Mouse (Mus musculus): ENCODE measurements around the gene Gna13.

Gene Gna13

DNA sequence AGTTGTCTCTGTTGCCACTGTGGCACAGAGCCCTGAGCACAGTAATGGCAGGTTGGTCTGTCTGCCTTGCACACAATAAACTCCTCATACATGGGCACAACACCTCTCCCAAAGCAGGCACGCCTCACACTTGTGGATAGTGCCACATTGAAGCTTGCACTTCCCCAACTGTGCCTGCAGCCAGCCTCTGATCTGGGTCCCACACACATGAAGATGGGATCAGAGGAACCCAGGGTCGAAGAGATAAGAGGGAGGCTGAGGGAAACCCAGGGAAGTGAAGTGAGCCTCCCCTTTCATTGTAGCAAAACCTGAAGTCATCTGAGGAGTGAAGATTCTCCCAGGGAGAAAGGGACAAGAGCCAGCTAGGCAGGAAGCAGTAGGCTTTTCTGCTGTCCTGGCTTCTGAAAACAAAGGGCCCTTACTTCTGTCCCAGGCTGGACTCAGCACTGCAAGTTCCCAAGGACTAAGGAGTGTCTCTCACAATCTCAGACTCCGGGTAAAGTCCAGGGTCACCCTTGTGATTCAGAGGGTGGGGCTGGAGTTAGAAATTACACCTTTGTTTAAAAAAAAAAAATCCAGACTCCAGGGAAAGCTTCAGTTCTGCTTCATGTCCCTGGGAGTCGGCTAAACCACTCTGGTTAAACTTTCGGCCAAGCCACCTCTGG is 12.8 kb upstream of the Gna13 start:
- DNase-seq (ENCODE audit: low read depth, low spot score): no peak

DNA sequence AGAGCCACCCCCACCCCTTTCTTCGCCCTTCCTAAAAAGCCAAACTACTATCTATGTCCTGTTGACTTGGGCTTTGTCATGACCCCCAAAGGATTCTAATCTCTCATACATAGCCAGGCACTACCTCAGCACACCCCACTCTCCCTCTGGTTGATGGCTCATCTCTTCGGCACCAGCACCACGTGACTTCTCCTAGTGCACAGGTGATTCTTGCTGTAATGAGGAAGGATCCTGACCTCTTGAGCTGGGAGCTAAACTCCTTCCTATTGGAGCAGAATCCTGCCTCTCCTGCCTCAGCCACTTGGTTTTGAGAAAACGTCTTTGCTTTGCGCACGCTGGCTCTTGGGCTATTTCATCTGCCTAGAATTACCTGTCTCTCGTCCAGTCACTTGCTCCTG is 12.3 kb upstream of the Gna13 start:
- DNase-seq (ENCODE audit: low read depth, low spot score): no peak

- no peak for DNase-seq (ENCODE audit: low read depth, low spot score)
Observed at GRCm38 (mm10) chr11:109351489-109351888, 11.1 kb upstream of the Gna13 start.

DNA sequence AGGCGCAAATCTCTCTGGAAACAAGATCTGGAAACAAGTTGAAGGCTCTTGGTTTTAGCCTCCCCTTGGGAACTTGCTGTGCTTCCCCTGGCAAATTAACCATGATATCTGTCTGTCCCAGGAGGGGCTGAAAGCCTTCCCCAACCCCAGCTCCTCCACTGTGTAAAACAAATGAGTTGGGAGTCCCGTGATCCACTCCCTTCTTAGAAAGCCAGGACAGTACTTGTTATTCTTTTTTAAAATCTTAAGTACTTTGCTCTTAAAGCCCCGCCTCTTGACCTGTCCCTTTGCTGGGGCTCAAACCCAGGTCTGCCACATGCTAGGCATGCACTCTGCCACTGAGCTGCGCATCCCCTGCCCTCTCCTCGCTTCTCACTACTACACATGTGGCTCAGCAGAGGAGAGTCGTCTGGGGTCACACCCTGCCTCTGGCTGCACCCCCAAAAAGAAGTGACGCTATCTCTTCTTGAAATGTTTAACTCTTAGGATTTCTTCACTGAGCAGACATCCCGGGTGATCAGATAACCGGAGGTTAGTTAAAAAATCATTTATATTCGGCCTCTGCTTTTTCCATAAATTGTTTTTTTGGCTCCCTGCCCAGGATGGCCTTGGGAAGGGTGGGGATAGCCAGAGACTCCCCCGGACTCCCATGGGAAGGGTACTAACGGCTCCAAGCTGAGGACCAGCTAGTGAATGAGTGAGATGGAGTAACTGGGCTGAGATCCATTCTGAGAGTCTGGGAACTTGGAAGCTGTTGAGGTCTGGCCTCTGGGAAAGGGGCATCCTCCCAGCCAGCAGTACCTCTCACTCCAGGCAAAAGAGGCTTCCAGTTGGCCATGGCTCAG is 9.0 kb upstream of the Gna13 start:
- DNase-seq (ENCODE audit: low read depth, low spot score): no peak

DNA sequence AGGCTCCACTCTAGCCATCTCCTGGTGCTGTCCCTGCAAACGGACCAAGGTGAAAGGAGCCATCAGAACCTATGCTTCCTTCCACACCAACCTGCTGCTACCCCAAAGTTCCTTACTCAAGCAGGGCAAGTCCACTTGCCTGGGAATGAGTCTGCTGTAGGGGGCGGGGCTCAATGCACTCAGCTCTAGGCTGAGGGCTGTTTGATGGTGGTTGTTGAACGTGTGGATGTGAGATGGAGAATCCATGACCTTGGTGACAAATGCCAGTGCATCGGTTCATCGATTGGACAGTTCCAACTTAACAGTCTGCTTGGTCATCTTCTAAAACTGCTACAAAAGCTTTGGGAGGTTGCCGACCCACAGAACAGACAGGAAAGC is 8.4 kb upstream of the Gna13 start:
- DNase-seq (ENCODE audit: low read depth, low spot score): no peak

DNA sequence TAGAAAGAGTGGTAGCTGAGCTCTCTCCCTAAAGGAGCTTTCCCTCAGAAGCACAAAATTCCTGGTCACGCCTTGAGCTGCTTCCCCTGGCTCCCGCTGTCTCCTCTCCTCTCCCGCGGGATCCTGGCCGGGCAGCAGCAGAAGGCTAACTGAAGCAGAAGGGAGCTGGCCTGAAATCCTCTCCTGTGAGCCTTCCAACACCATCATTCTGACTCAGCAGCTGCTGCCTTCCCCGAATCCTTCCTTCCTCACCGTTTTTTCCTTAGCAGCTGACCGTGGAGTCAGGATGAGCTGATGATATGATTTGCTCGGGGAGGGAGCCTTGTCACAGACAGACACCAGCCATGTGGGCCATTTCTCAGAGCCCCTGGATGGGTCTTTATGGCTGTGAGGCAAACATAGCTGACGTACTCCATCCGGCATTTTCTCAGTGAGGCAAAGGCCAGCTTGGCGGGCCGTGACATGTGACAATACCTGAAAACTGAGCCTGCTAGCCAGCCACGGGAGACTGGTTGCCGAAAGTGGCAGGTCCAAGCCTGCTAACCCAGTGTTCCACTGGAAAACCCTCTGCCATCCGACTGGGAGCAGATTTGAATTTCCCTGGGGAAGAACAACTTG is 6.8 kb upstream of the Gna13 start:
- no peak for DNase-seq (ENCODE audit: low read depth, low spot score)

DNA sequence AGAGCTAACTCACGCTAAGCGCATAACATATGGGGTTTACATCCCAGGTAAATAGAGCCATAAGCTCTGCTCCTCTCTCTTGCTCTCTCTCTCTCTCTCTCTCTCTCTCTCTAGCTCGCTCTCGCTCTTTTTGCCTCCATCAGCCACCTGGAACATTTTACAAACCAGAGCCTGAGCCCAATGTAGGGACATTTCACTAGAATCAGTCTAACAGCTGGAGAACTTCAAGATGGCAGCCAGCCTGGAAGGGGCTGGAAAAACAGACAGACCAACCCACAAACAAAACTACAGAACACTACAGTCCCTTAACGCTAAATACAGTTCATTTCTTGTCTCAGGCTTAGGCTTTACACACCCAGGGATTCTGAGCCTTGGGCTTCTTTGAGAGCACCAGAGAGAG is 5.5 kb upstream of the Gna13 start:
- no peak for DNase-seq (ENCODE audit: low read depth, low spot score)

DNA sequence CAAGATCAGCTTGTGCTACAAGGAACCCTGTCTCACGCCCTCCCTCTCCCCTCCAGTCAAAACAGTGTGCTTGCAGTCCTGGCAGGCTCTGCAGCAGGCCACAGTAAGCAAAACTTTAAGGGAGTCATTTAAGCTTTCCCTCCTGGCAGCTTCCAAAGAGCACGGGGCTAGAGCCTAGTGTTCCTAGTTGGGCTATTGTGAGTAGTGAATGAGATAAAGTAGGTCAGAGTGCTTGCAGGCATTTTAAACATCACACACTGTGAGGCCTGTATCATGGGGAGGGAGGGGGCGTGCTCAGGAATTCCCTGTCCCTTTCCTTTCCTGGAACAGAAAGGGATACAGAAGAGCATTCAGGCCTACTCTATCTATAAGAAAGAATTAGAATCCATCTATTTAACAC is 4.1 kb upstream of the Gna13 start:
- DNase-seq (ENCODE audit: low read depth, low spot score): no peak

GRCm38 (mm10) chr11:109359043-109359752 is 3.4 kb upstream of the Gna13 start:
- DNase-seq (ENCODE audit: low read depth, low spot score): no peak

DNA sequence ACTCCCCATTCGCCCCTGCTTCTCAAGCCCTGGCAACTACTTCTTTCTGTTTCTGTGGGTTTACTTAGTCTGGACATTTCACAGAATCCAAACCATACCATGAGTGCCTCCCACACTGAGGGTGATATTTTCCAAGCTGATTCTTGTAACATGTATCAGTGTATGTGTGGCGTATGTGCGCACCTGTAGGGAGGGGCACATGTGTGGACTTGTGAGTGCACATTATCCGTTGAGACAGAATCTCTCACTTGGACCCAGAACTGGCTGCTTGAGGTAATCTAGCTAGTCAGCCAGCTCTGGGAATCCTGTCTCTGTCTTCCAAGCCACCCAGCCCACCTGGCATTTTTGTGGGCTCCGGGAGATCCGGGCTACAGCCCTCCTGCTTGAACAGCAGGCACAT is 2.5 kb upstream of the Gna13 start:
- DNase-seq (ENCODE audit: low read depth, low spot score): no peak

- DNase-seq (ENCODE audit: low read depth, low spot score): no peak
Observed at GRCm38 (mm10) chr11:109360581-109361040, 2.0 kb upstream of the Gna13 start.

DNA sequence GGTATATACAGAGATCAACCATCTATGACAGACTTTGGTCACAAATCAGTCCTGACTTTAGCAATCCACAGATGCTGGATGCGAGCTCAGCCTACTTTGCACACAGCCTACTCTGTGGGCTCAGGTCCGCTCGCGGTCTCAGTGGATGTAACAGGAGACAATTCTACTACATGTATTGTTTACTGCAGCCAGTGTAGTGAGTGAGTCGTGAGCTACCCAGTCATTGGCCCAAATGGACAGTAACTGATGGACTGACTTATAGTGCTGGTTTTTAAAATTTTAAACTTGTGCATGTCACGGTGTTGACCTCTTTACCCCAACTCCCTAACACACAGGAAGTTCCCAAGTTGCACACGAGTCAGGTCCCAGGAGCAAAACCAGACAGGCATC is 1.4 kb upstream of the Gna13 start:
- no peak for DNase-seq (ENCODE audit: low read depth, low spot score)

DNA sequence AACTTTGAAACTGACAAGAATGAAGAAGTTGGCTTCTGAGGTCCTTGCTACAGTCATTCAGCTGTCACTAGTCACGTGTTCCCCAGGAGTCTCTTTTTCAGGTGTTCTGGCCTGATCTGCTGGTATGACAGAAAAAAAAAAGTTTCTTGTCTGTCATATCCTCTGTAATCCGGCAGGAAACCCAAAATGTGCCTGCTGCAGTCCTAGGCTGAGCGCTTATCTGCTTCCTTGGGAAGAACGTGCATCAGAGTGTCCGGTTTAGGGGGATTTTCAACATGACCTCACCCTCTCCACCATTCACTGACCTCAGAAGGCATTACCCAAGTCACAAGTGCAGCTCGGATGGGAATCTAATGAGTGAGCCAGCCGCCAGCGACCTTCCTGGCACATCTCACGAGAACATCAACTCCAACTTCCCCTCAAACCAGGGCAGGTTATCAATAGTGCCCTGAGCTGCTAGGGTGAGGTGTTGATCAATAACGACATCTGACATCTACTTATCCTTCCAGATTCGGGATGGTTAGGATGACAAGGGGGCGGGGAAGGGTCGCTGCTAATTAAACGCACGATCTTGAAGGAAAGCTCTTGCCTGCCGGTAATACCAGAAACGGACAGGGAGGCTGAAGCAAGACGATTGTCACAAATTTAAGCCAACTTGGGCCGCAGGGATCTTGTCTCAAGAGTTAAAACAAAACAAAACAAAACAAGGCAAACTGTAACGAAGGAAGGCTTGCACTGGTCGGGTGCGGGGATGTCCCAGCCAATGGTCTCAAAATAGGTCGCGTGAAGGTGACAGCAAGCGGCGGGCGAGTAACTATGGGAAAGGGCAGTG is 784 bp upstream of the Gna13 start:
- peak; percentile 81 for DNase-seq (ENCODE audit: low read depth, low spot score)

GRCm38 (mm10) chr11:109363191-109364133 is 831 bp downstream of the Gna13 start:
- no peak for DNase-seq (ENCODE audit: low read depth, low spot score)

DNA sequence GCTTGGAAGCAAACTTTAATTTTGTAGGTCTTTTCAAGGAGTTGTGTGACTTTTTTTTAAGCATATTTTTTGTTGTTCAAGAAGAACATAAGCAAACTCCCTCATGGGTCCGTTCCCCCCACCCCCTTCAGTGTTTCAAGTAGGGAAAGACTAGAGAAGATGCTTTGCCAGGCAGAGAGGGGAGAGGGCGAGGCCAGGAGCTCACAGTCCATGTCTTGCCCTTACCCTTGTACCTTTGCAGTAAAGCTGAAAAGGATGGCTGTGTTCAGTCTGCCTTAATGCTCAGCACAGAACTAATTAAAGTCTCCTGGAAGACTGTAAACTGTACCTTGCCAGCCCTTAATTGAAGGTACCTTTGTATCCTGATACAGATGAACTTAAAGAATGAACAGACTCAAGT is 1.7 kb downstream of the Gna13 start:
- no peak for DNase-seq (ENCODE audit: low read depth, low spot score)

- peak; percentile 56 for DNase-seq (ENCODE audit: low read depth, low spot score)
Observed at GRCm38 (mm10) chr11:109364881-109365280, 2.2 kb downstream of the Gna13 start.

- DNase-seq (ENCODE audit: low read depth, low spot score): no peak
Observed at GRCm38 (mm10) chr11:109365818-109366217, 3.2 kb downstream of the Gna13 start.

DNA sequence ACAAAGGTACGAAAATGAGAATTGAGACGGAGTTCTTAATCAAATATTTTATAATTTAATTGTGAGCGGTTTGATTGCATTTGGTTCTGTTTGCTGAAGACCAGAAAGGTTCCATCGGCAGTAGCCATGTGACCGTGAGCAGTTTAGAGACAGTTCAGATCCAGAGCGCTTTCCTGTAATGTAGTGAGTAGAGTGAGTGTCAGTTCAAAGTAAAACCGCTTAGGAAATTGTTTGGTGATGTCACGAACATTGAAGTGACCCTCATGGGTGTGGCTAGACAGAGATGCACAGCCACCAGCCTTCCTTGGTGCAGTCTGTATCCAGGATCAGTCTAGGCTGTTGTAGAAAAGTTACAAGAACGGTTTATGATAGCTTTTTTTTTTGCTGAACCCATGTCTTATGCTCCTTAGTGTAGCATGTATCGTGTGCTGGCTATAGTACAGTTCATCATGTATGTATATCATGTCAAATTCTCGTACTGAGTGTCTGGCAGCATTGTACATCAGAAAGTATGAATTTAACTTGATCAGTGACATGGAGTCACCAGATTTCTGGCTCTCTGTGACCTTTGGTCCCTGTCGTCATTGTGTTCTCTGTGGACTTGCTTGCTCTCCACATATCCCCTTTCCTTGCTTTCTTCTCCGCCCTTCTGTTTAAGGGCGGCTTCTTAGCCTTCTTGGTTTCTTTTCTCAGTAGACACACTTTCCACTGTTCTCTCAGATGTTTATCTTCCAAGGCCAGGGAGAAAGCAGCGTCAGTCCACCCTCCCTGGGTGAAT is 4.4 kb downstream of the Gna13 start:
- DNase-seq (ENCODE audit: low read depth, low spot score): peak; percentile 69

DNA sequence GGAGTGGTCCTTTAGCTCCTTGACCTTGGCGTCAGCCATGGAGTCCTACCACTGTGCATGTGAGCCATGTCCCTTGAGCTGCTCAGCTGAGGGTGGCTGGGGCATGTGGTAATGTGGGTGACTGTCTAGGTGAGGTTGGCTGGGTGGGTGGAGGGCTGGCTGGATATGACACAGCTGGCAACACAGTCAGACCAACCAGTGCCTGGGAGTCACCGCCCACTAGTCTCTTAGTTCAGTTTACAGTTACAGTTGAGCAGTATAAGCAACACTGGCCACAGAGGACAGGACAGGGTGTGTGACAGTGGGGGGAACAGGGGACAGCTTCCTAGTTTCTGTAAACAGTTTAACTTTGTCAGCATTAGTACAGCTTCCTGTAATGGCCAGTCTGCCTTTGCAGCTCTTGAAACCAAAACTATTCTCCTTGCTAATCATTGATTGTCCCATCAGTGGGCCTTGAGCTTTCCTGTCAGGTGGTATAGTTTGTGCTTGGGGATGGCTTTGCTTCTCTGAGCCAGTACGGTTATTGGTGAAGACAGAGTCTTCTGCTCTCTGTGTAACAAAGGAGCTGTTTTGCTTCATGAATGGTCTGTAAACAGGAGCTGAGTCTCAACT is 6.5 kb downstream of the Gna13 start:
- peak; percentile 75 for DNase-seq (ENCODE audit: low read depth, low spot score)

All from CD4-positive helper T cell, adult 2 months (primary cell).